Mouse (Mus musculus) right cerebral cortex, adult 2 months (tissue): Measurements from ENCODE around the gene Hmgb2.
"Not testable (repeated sequence)": the region's sequence is repeated elsewhere in the genome, so short reads cannot be mapped to it uniquely, and the experiment has no call there.

Experiments used
- DNase-seq, 2 experiments: peaks; one replicate each; pipeline ENCODE4 v3.0.0; 2021 to 2022; ENCODE audit warnings: low spot score in 2 of 2

Gene Hmgb2

GRCm38 (mm10) chr8:57511316-57512118 is at the start of gene Hmgb2:
TSS of gene Hmgb2 (plus strand) at chr8:57511907.
- peak; percentile 99 to 100 for DNase-seq

DNA sequence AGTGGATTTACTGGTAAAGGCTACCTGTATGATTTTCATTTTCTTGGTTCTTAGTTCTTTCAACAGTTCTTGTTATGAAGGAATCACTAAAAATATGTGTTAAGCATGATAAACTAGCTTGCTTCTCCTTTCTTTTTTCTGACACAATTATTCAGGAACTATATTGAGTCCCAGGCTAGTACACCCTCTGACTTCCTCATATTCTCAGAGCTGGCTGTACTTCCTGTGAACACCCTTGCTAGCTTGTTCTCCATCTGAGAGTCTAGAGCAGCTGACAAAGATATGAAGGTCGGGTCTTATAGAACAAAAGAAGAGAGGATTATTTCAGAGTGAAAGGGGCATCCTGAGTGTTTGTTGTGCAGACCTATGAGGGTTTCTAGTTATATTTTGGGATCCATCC is 48.9 kb upstream of the Hmgb2 start:
- no peak for DNase-seq

- no peak for DNase-seq
Measured at GRCm38 (mm10) chr8:57463757-57464156, 48.0 kb upstream of the Hmgb2 start.

DNA sequence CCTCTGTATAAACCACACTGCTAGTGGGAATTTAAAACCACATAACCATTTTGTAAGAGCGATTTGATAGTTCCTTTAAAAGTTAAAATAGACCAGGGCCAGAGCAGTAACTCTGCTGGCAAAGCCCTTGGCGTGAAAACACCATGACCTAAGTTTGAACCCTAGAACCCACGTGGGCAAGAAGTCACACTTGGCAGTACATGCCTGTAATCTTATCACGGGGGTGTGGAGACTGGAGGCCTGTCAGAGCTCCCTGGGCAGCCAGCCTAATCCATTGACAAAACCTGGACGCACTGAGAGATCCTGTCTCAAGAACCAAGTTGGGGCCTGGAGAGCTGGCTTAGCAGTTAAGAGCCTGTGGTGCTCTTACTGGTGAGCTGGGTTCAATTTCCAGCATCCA is 43.1 kb upstream of the Hmgb2 start:
- DNase-seq: no peak

DNA sequence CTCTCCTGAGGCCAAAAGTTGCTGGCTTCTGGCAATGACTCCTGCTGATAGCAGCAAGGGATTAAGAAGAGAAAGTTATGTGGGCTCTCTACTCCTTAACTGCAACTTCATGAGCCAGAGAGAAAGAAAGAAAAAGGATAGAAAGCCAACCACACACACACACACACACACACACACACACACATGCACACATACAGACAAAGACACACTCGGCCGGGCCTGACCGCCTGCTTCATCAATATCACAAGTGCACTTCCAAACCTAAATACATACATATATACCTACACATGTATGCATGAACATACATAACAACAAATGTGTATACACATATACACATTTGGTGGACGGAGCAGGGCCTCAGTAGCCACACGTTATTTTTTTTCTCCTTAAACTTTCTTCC is 40.8 kb upstream of the Hmgb2 start:
- DNase-seq: no peak

DNA sequence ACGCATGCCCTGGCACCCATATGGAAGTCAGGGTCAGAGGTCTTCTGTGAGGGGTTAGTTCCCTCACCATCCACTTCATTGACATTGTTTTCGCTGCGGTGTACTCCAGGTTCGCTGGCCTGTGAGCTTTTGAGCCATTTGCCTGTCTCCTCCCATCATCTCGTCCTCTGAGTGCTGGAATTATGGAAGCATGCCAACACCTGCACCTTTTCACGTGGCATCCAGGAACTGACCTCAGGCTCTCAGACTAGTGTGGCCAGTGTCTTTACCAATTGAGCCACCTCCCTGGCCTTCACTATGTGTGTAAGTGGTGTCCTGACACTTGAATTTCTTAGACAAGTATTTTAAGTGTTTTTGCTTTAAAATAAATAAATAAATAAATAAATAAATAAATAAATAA is 38.0 kb upstream of the Hmgb2 start:
- DNase-seq: no peak

DNA sequence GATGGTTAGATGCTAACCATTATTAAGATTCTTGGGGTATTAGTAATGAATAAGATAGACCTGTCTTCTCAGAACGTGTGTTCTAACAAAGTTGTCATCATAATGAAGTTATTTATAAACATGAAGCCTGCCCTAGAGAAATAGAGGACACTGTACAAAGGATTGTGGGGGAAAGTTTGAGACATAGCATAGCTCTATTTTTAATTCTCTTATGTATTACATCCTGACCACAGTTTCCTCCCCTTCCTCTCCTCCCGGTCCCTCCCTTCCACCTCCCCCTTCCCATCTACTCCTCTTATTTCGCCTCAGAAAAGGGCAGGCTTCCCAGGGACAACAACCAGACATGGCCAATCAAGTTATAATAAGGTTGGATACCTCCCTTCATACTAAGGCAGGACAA is 33.3 kb upstream of the Hmgb2 start:
- DNase-seq: no peak

GRCm38 (mm10) chr8:57479700-57480099 is 32.0 kb upstream of the Hmgb2 start:
- no peak for DNase-seq

GRCm38 (mm10) chr8:57480606-57481005 is 31.1 kb upstream of the Hmgb2 start:
- DNase-seq: no peak

- peak; percentile 39 to 54 for DNase-seq
Measured at GRCm38 (mm10) chr8:57486491-57487440, 24.9 kb upstream of the Hmgb2 start.

DNA sequence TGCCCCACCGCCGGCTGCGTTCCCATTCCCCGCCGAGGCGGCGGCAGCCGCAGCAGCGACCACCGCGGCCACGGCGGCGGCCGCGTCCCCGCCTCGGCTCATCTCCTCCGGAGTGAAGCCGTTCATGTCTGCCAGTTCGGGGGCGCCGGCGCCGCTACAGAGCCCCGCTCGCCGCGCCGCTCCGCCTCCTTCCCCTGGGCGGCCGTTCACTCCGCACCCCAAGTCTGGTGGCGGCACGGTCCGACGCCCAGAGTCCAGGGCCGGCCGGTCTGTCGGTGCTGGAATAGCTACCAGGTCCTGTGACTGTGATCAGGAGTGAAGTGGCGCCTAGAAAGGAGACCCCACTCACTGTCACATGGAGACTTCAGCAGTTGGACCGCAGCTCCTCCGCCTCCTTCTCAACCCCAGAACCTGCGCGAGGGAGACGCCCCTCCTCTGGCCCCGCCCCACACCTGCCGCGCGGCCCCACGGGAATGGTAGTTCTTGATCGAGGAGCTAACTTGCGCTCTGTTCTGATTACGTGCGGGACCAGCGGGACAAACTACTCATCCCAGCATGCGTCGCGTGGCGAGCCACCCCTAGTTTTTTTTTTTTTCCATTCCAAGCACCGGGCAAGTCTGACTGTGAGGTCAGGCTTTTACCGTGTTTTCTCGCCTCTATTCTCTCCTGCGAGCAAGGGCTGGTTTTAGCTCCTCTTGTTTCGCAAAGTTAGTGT is 24.1 kb upstream of the Hmgb2 start, which contains the start of gene Sap30:
Sap30 (minus strand) TSS at position 420 of the 715 bp plus-strand sequence.
- DNase-seq: peak; percentile 97

DNA sequence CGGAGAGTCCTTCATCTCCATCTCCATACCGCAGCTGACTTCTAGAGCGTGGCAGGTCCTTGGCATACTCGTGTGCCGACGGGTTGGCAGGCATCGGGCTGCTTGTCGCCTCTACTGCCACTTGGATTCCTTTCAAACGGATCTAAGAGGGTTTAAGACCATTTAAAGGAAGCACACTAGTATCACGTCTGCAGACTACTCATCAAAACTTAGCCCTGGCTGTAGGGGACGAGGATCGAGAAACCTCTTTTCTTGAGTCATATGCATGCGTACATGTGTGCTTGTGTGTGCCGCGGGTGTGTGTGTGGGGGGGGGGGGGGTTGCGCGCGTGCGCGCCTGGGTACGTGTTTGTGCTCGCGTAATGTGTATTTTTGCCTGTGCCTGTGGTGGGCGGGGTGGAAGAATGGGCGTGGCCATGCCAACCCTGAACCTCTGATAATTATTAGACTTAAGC is 23.4 kb upstream of the Hmgb2 start:
- DNase-seq: peak; percentile 33 to 54

- DNase-seq: no peak
Measured at GRCm38 (mm10) chr8:57489366-57489765, 22.3 kb upstream of the Hmgb2 start.

DNA sequence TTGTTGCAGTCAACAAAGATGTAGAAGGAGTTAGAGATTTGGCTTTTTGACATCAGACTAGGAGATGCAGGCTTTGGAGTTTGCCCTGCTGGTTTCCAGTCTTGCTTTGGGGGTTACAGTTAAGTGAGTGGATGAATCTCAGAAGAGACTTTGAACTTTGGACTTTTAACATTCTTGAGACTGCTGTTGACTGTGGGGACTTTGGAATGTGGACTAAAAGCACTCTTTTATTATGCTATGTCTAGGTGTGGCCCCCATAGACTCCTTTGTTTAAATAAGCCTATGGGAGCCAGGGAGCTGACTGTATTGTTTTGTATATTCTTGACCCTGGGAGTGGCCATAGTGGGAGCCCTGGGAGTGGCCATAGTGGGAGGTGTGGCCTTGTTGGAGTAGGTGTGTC is 21.8 kb upstream of the Hmgb2 start:
- DNase-seq: no peak

DNA sequence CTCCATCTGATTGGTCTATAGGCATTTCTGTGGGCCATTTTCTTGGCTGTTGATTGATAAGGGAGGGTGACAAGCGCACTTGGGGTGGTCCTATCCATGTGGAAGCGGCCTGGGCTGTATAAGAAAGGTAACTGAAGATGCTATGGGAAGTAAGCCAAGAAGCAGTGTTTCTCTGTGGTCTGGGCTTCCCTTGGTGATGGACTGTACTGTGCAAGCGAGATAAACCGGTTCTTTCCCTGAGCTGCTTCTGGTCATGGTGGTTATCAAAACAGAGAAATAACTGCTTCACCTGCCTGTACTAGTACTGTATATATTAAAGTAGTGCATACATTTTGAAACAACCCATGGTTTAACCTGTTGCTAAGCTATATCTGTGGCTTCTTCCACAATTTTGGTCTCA is 19.8 kb upstream of the Hmgb2 start:
- DNase-seq: no peak

- no peak for DNase-seq
Measured at GRCm38 (mm10) chr8:57498494-57498846, 13.2 kb upstream of the Hmgb2 start.

DNA sequence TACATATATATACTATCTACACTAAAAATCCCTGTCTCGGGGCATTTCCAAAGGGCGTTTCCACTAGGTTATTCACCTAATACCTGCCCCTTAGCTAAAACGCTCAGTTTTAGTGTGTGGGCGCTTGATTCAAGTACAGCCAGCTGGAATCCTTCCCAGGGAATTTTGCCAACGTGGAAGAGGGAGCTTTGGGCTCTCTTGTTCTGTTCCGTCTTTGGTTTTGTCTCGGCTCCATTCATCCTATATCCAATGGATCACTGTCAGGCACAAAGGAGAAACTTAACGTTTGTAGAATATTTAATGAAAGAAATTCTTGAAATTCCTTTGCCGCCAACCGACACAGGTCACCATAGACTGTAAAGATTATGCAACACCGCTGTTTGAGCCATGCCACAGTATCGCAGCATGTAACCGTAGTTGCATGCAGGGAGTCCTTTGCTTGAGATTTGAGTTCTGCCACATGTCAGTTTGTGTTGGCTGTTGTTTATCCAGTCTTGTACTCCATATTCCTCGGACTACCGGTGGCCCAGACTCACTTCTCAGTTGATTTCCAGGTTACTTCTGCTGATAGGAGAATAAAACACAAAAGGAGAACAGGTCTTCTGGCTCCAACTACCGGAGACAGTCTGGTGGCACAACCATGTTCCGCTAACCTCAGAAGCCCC is 12.7 kb upstream of the Hmgb2 start:
- DNase-seq: peak; percentile 48 to 54

GRCm38 (mm10) chr8:57503641-57504040 is 8.1 kb upstream of the Hmgb2 start:
- peak; percentile 70 to 71 for DNase-seq

DNA sequence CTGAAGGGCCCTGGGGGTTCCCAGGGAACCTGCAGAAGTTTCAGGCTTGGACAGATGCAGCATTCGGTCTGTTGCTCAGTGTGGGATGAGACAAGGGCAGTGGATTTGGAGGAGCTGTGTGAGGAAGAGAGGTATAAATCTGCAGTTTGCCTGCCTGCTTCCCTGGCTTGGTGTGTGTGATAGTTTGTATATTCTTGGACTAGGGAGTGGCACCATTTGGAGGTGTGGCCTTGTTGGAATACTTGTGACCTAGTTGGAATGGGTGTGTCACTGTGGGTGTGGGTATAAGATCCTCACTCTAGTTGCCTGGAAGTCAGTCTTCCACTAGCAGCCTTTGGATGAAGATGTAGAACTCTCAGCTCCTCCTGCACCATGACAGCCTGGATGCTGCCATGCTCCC is 6.2 kb upstream of the Hmgb2 start:
- DNase-seq: not testable (repeated sequence)

- DNase-seq: no peak
Measured at GRCm38 (mm10) chr8:57507556-57508063, 4.1 kb upstream of the Hmgb2 start.

- no peak for DNase-seq
Measured at GRCm38 (mm10) chr8:57508657-57509056, 3.0 kb upstream of the Hmgb2 start.
